Mouse (Mus musculus) spleen, adult 2 months (tissue): ENCODE results near the gene H2-Q10.
"Not testable (repeated sequence)": the region's sequence is repeated elsewhere in the genome, so short reads cannot be mapped to it uniquely, and the experiment has no call there.

ENCODE experiments used
- CTCF ChIP-seq: fragments of 200-500 bp; IDR thresholded peaks from 2 replicates; pipeline ENCODE4 v1.5.1; 2011; ENCODE audit warnings: mild to moderate bottlenecking, inconsistent platforms; ENCODE audit not compliant: insufficient read depth, insufficient read length, insufficient replicate concordance; ENCODE audit errors: extremely low read depth
- POLR2A ChIP-seq: fragments of 200-500 bp; IDR thresholded peaks from 2 replicates; pipeline ENCODE4 v1.6.1; 2011; ENCODE audit warnings: low read depth, low read length, inconsistent platforms

DNA sequence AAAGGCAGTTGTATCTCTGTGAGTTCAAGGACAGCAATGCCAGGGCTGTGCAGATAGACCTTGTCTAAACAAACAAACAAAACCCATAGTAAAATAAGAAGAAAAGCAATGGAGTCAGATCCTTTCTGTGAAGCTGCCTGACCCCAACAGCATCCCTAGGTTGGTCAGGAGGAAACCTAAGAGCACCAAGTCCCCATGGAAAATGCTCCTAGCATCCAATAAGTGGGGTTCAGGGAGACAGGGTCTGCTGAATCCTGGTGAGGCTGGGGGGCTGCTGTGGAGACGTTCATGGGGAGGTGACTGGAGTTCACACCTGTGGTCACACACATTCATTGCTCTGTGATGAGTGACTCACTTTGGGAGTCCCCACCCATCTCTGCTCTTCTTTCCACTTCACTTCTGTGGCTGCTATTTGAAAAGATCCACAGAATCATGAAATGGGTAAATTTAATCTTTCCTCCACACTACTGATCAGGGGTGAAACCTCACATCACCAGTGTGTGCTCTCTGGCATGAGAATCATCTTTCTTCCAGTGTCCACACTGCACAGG lies 32.4 kb upstream of the H2-Q10 start:
- not testable (repeated sequence) for TF ChIP-seq POLR2A, CTCF
